Mouse (Mus musculus): ENCODE data around the gene Tob1.

Tob1 gene

GRCm38 (mm10) chr11:94231821-94232552 is 20.7 kb downstream of the Tob1 start:
- no peak for DNase-seq

DNA sequence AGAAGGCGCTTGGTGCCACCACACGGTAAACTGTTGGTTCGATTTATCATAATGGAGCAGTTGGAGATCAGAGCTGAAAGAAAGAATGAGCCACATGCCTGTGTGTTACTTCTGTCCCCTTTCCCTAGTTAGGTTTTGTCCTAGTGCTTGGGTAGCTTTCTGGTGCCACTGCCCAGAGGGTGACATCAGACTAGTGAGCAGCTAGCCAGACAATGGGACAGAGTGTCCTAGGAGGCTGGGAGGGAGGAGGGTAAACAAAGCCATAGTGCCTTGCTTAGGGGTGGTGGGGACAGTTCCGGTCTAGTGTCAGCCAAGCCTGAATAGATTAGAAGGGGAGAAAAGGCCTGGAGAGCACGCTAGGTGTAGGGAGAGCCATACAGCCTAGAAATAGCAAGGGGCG is 22.2 kb downstream of the Tob1 start:
- no peak for DNase-seq

- DNase-seq, result no peak
These were observed 23.1 kb downstream of the Tob1 start for GRCm38 (mm10) chr11:94234380-94234779.

GRCm38 (mm10) chr11:94234857-94235256 is 23.6 kb downstream of the Tob1 start:
- no peak for DNase-seq

DNA sequence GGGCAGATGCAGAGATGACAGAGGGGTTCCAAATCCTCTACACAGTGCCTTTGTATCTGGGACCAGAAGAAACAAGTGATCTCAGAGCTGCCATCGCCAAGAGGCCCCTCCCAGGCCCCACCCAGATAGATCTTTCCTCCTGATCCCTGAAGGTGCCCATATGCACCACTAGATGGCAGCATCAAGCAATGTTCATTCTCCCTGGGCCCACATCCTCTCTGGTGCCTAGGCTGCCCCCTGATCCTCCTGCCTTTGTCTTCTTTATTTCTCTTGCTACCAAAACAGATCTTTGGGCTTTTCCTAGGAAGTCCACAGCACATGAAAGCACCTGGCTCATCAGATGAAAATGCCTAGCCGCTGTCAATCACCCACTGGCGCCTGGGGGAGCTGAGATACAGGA is 24.8 kb downstream of the Tob1 start:
- DNase-seq, result peak; percentile 71

DNA sequence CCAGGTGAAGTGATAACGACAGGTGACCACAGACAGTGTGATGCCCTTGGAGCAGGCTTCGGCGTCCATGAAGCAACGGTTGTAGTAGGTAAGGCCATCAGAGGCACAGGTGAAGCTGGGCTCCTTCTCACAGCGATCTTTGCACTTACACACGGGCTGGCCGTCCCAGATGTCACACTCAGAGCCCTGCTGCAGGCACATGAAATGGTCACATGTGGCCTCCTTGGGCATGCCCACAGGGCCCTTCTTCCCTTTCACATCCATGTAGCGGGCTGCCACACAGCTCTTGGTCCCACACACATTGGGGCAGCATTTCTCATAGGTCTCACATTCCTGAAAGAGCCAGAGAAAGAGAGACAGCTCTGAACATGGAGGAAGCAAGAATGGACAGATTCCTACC is 27.5 kb downstream of the Tob1 start:
- no peak for DNase-seq

DNA sequence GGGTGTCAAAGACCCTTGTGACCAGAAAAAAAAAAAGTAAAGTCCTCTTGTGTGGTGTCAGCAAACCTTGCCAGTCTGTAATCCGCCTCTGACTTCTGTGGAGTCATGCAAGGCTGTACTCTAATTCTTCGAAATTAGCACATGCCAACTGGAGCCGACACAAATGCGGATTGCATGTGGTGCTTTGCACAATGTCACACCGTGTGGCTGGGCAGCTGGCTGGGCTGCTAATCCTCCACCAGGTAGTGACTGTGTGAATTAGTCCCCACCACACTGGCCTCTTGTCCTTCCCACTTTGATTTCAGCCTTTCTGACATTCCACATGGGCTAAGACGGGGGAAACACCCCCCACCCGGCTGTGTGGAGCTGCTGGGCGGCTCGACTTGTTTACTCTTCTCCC is 28.5 kb downstream of the Tob1 start:
- no peak for DNase-seq

GRCm38 (mm10) chr11:94242760-94243421 is 31.6 kb downstream of the Tob1 start:
- no peak for DNase-seq

DNA sequence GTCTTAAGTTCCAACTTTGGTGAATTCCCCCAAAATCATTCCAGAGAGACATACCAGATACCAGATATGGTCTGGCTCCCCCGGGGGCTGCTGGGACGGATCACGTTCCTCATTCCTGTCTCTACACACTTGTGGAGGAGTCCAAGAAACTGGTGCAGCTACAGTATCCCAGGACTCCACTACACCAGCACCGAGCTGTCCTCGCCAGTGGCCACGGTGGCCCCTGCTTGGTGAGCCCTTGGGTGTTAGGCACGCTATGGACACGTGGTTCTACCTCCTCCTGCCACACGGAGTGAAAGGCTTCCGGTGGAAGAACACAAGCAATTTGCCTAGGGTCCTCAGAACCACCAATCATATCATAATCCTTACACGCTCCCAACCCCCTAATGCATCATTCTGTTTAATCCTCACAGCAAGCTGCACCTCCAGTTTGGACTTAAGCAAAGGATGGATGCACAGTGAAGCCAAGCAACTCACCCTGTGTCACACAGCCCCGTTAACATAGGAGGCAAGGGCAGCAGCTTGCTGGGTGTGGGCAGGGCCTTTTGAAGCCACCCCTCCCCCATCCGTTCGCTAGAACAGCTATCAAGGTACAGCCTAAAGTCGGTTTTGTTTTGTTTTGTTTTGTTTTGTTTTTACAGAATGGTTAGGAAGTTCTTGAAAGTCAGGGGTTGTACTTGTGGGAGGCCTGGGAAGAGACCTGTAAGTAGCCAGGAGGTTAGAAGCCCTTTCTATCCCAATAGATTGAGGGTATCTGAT is 32.3 kb downstream of the Tob1 start:
- DNase-seq, result no peak

- no peak for DNase-seq
These were observed 33.1 kb downstream of the Tob1 start for GRCm38 (mm10) chr11:94244385-94244784.

GRCm38 (mm10) chr11:94245955-94246788 is 34.9 kb downstream of the Tob1 start, which contains the start of gene Wfikkn2:
Gene Wfikkn2, minus strand, starts transcription at chr11:94246005.
- peak; percentile 36 for DNase-seq

- no peak for DNase-seq
These were observed 35.5 kb downstream of the Tob1 start for GRCm38 (mm10) chr11:94246789-94247061.

- no peak for DNase-seq
These were observed 41.9 kb downstream of the Tob1 start for GRCm38 (mm10) chr11:94253156-94253555.

DNA sequence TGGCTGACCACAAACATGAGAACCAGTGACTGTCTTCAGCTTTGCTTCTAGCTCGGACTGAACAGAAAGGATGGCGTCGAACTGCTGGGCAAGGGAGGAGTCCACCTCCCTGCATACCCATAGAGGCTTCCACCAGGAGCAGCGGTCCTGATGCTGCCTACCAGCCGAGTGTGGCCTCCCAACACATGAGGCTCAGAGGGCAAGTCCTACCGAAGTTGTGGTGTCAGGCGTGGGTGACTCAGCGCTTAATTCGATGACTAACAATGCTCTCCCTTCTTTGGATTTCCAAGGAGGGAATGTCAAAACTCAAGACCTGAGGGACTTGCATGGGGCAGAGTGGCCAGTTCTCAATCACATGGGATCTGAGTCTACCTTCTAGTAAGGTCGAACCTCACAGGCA is 42.4 kb downstream of the Tob1 start:
- DNase-seq, result no peak

DNA sequence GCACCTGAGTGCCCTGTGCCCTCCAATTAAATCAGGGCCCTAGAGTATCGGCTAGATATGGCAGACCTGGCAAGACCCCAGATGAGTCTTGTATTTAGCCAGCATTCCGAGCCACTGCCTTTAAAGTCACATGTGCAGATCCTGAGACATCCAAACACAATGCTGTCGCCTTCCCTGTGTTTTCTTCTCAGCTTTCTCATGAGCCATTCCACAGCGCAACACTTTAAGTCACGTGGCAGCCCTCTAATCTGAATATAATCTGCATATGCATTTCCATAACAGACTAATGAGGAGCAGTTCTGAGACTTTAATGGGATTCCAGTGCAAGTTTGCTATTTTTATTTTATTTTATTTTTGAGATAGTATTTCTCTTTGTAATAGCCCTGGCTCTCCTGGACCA is 44.5 kb downstream of the Tob1 start:
- DNase-seq, result no peak

DNA sequence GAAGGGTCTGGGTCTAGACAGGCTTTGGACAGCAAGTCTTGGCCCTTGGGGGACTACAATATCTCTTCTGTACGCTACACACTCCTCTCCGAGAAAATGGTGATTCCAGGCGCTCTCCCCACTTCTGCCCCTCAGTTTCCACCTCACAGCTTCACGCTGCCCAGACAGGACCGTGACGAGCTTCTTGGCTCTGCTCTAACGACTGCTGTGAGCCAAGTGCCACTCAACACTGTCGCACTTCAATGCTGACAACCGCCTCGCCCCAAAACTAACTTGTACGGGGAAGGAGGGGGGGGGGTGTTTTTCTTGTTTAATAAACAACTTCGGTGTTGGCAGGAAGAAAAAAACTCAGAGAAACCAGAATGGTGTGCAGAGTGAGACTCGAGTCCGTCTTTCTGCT is 46.7 kb downstream of the Tob1 start:
- no peak for DNase-seq

DNA sequence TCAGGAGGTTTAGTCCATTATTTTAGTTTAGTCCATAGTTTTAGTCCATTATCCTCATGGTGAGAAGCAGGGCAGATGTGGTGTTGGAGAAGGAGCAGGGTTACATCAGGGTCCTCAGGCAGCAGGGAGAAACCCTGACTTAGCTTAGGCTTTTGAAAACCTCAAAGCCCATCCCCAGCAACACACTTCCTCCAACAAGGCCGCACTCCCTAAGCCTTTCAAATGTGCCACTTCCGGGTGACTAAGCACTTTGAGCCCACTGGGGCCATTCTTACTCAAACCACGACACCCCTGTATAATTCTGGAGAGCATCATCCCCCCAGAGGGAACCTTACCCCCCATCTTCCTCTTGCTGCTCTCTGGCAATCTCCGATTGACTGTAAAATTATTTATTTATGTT is 48.6 kb downstream of the Tob1 start:
- no peak for DNase-seq

DNA sequence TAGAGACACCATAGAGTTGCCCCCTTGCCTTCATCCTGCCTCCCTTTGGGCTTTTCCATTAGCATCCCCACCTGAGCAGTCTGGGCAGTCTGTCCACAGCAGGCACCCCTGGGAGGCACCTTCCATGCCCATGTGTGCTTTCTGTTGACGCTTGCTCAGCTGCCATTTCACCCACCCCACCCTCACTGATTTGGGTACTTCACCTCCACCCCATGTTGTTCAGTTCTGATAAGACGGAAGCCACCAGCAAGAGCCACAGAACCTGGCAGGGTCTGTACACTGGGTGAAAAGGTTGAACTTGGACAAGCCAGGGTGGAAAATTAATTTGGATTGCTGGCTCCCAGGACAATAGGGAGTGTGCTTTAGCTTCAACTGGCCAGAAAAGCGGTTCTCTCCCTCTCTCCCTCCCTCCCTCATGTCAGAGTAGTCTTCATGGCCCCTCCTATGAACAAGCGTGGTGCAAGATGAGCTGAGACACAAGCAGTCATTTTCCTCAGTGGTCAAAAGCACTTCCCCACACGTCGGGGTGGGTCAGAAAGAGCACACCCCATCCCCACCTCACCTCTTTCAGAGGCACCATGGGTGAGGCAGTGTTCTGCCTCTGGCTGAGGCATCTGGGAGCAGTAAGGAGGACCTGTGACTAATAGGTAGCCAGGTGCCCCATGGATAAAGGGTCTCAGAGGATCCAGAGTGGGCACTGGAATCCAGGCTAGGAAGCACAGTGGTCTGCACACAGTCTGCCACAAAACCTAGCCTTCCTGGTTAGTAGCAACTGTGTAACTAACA is 50.5 kb downstream of the Tob1 start:
- DNase-seq, result no peak
